Mouse (Mus musculus) CH12.LX (cell line): ENCODE measurements around the gene Eif3c. TPM values are rescaled to one million over a fixed set of nuclear protein-coding genes. Genes with fewer than 3 reads are reported as not detected.

ENCODE experiments used
- DNase-seq: peaks from one replicate; pipeline ENCODE4 v3.0.0-alpha.2; 2013; ENCODE audit errors: extremely low read depth
- H3K27ac ChIP-seq: 2 replicates; pipeline ENCODE4 v1.5.1; 2012; ENCODE audit warnings: low read depth, mild to moderate bottlenecking, control low read depth, moderate library complexity; ENCODE audit not compliant: insufficient read depth
- H3K27me3 ChIP-seq: replicated peaks from 2 replicates; pipeline ENCODE3; 2012; ENCODE audit warnings: inconsistent platforms
- H3K36me3 ChIP-seq, 2 experiments: replicated peaks in 1 of 2; 2 replicates each; pipeline versions ENCODE3 to v1.6.1; 2012; ENCODE audit warnings: inconsistent platforms in 1 of 2, low read length in 1 of 2, mild to moderate bottlenecking in 1 of 2, mixed read lengths in 1 of 2, moderate library complexity in 1 of 2; ENCODE audit not compliant: control insufficient read depth in 1 of 2, insufficient read depth in 1 of 2
- H3K4me1 ChIP-seq, 2 experiments: 2 replicates each; pipeline ENCODE4 v1.6.1; 2012; ENCODE audit warnings: inconsistent platforms in 1 of 2, moderate library complexity in 1 of 2; ENCODE audit not compliant: insufficient read depth in 2 of 2, control insufficient read depth in 1 of 2
- H3K4me2 ChIP-seq: 2 replicates; pipeline ENCODE4 v1.6.1; 2012; ENCODE audit warnings: low read depth, mild to moderate bottlenecking, control low read depth; ENCODE audit not compliant: poor library complexity, insufficient read depth, severe bottlenecking
- H3K4me3 ChIP-seq, 3 experiments: fragments of 150-350 bp in 1 of 3; sonication (generic) in 1 of 3; replicated peaks in 1 of 3; 2 replicates each; pipeline versions ENCODE3 to v1.5.1; 2011 to 2012; ENCODE audit warnings: low read depth in 2 of 3, low read length in 2 of 3, mild to moderate bottlenecking in 2 of 3, moderate library complexity in 2 of 3, control low read depth in 1 of 3, improper control_type of control experiment in 1 of 3, inconsistent platforms in 1 of 3, mixed read lengths in 1 of 3; ENCODE audit not compliant: poor library complexity in 1 of 3
- H3K79me2 ChIP-seq: replicated peaks from 2 replicates; pipeline ENCODE4 v1.6.1; 2012; ENCODE audit warnings: mild to moderate bottlenecking, moderate library complexity; ENCODE audit not compliant: control insufficient read depth, poor library complexity, insufficient read depth, severe bottlenecking; ENCODE audit errors: extremely low read depth
- H3K9ac ChIP-seq: 2 replicates; pipeline ENCODE4 v1.6.1; 2012; ENCODE audit warnings: low read depth, mild to moderate bottlenecking, control low read depth, moderate library complexity; ENCODE audit not compliant: insufficient read depth
- H3K9me3 ChIP-seq: replicated peaks from 2 replicates; pipeline ENCODE3; 2012; ENCODE audit warnings: low read length, inconsistent platforms, mixed read lengths
- CHD1 ChIP-seq: IDR thresholded peaks from 2 replicates; pipeline ENCODE4 v1.6.1; 2012; ENCODE audit warnings: low read depth, low read length, improper control_type of control experiment, inconsistent platforms
- CTCF ChIP-seq, 2 experiments: IDR thresholded peaks in 1 of 2; conservative IDR thresholded peaks in 1 of 2; 2 replicates each; pipeline ENCODE4 v1.5.1; 2011 to 2012; ENCODE audit warnings: low read depth in 2 of 2, low read length in 2 of 2, improper control_type of control experiment in 1 of 2, inconsistent platforms in 1 of 2, mild to moderate bottlenecking in 1 of 2, moderate library complexity in 1 of 2
- E2F4 ChIP-seq: IDR thresholded peaks from 2 replicates; pipeline ENCODE4 v1.6.1; 2011; ENCODE audit warnings: low read depth, low read length, improper control_type of control experiment; ENCODE audit not compliant: insufficient replicate concordance
- ETS1 ChIP-seq: conservative IDR thresholded peaks from 2 replicates; pipeline ENCODE4 v1.6.1; 2012; ENCODE audit warnings: low read depth, mild to moderate bottlenecking, inconsistent platforms, low read length, improper control_type of control experiment, moderate library complexity
- GABPA ChIP-seq: IDR thresholded peaks from 2 replicates; pipeline ENCODE4 v1.6.1; 2012; ENCODE audit warnings: low read depth, low read length, improper control_type of control experiment, inconsistent platforms; ENCODE audit not compliant: insufficient replicate concordance
- IRF4 ChIP-seq: IDR thresholded peaks from 2 replicates; pipeline ENCODE4 v1.6.1; 2014; ENCODE audit warnings: low read depth, mild to moderate bottlenecking, inconsistent platforms, low read length, improper control_type of control experiment
- MAX ChIP-seq: IDR thresholded peaks from 2 replicates; pipeline ENCODE4 v1.6.1; 2011; ENCODE audit warnings: low read length, improper control_type of control experiment
- MAZ ChIP-seq: IDR thresholded peaks from 2 replicates; pipeline ENCODE4 v1.6.1; 2012; ENCODE audit warnings: low read depth, mild to moderate bottlenecking, inconsistent platforms, low read length, improper control_type of control experiment, moderate library complexity
- MEF2A ChIP-seq: IDR thresholded peaks from 2 replicates; pipeline ENCODE4 v1.6.1; 2014; ENCODE audit warnings: low read depth, mild to moderate bottlenecking, inconsistent platforms, low read length, improper control_type of control experiment, borderline replicate concordance
- MXI1 ChIP-seq: IDR thresholded peaks from 2 replicates; pipeline ENCODE4 v1.6.1; 2011; ENCODE audit warnings: mild to moderate bottlenecking, low read depth, low read length, improper control_type of control experiment
- MYC ChIP-seq: IDR thresholded peaks from 2 replicates; pipeline ENCODE4 v1.6.1; 2011; ENCODE audit warnings: low read depth, mild to moderate bottlenecking, improper control_type of control experiment, low read length
- NRF1 ChIP-seq: IDR thresholded peaks from 2 replicates; pipeline ENCODE4 v1.6.1; 2014; ENCODE audit warnings: low read depth, mild to moderate bottlenecking, inconsistent platforms, low read length, improper control_type of control experiment, moderate library complexity
- RAD21 ChIP-seq: IDR thresholded peaks from 2 replicates; pipeline ENCODE4 v1.6.1; 2011; ENCODE audit warnings: low read depth, mild to moderate bottlenecking, low read length, improper control_type of control experiment, moderate library complexity
- RCOR1 ChIP-seq: conservative IDR thresholded peaks from 2 replicates; pipeline ENCODE4 v1.6.1; 2012; ENCODE audit warnings: low read depth, mild to moderate bottlenecking, inconsistent platforms, low read length, improper control_type of control experiment
- TBP ChIP-seq: conservative IDR thresholded peaks from 2 replicates; pipeline ENCODE4 v1.6.1; 2011; ENCODE audit warnings: low read depth, low read length, improper control_type of control experiment
- ZMIZ1 ChIP-seq: IDR thresholded peaks from 2 replicates; pipeline ENCODE4 v1.6.1; 2012; ENCODE audit warnings: low read depth, mild to moderate bottlenecking, inconsistent platforms, low read length, improper control_type of control experiment
- ZNF384 ChIP-seq: IDR thresholded peaks from 2 replicates; pipeline ENCODE4 v1.6.1; 2012; ENCODE audit warnings: low read depth, low read length, improper control_type of control experiment, inconsistent platforms
- dilution Hi-C: fragments of 300-500 bp; cut with MboI; formaldehyde crosslinking; loops from 2 replicates; pipeline ENCODE4 v1.14.3; 2020; ENCODE audit warnings: low sequenced_read_pairs; ENCODE audit not compliant: extremely low pct_unique_long_range_greater_than_20kb, extremely low pct_ligation_motif_present
- in situ Hi-C: fragments of 300-500 bp; cut with MboI; formaldehyde crosslinking; loops from 3 replicates; pipeline ENCODE4 v1.14.3; 2019; ENCODE audit warnings: low sequenced_read_pairs, low pct_ligation_motif_present, low pct_unique_long_range_greater_than_20kb, mixed read lengths
- polyA plus RNA-seq: library from polyadenylated mRNA; unstranded; fragments of >175 nt; gene quantifications from 2 replicates; pipeline ENCODE4 v1.2.1, GENCODE M21; 2012; ENCODE audit warnings: low read depth; ENCODE audit not compliant: insufficient read length
- total RNA-seq, 2 experiments: library from RNA; depleted of rRNA; stranded (reverse); fragments of 300-350 nt in 1 of 2; fragments of >200 nt in 1 of 2; gene quantifications; 2 replicates each; pipeline ENCODE4 v1.2.3; 2012 to 2014

Eif3c gene
- total and polyA plus RNA-seq, 3 experiments: 202 to 348 (median 276) TPM

- Histone ChIP-seq H3K27ac (no peak overlapping the region), H3K4me3 (no peak overlapping the region), H3K9me3 (no peaks in the 10 kb centered on the region), H3K36me3 (no peaks in the 10 kb centered on the region), H3K9ac (no peak overlapping the region), H3K4me1 (no peaks in the 10 kb centered on the region), H3K27me3 (peaks cover 2% of the 10 kb centered on the region), H3K4me2 (no peak overlapping the region), H3K79me2 (no peaks in the 10 kb centered on the region)
- DNase-seq: no peak
- TF ChIP-seq MYC: no peak
- 0 out of 4 replicates have a peak, but pooled peaks of 1 of the 2 experiments have one; percentile 10 for TF ChIP-seq CTCF (conservative IDR thresholded peaks at IDR 0.05 in 1 of 2, IDR thresholded peaks at IDR 0.05 in 1 of 2; ENCODE audit: low read depth in 2 of 2, low read length in 2 of 2)
- in situ Hi-C loops: no loop called here
- dilution Hi-C loops: no loop called here
Observed at GRCm38 (mm10) chr7:126519513-126519912, 46.7 kb downstream of the Eif3c start.

GRCm38 (mm10) chr7:126518261-126518941 lies 47.8 kb downstream of the Eif3c start:
- in situ Hi-C loops (no loop called here), dilution Hi-C loops (no loop called here)
- no peaks in the 10 kb centered on the region for H3K4me1 ChIP-seq
- H3K9me3 ChIP-seq: no peaks in the 10 kb centered on the region
- H3K4me3 ChIP-seq: no peak overlapping the region
- no peaks in the 10 kb centered on the region for H3K79me2 ChIP-seq
- TF ChIP-seq MAX (no peak), NRF1 (no peak), MXI1 (no peak), CHD1 (no peak), GABPA (no peak), CTCF (conservative IDR thresholded peaks at IDR 0.05 in 1 of 2, IDR thresholded peaks at IDR 0.05 in 1 of 2; ENCODE audit: low read depth in 2 of 2, low read length in 2 of 2) (no peak), RCOR1 (no peak), ZMIZ1 (no peak), MEF2A (no peak), ETS1 (no peak), IRF4 (no peak), ZNF384 (no peak), E2F4 (no peak), TBP (no peak), RAD21 (no peak), MAZ (no peak)
- peaks cover 2% of the 10 kb centered on the region for H3K27me3 ChIP-seq
- DNase-seq: no peak
- no peaks in the 10 kb centered on the region for H3K36me3 ChIP-seq
- H3K9ac ChIP-seq: no peak overlapping the region
- no peak overlapping the region for H3K27ac ChIP-seq
- no peak overlapping the region for H3K4me2 ChIP-seq
